Mouse (Mus musculus): Measurements from ENCODE around the gene Rap1gap2. TPM values are rescaled to one million over a fixed set of nuclear protein-coding genes. Genes with fewer than 3 reads are reported as not detected.

Rap1gap2 gene
- polyA plus RNA-seq, 1 experiment from 2014 or later = 5.5 TPM

DNA sequence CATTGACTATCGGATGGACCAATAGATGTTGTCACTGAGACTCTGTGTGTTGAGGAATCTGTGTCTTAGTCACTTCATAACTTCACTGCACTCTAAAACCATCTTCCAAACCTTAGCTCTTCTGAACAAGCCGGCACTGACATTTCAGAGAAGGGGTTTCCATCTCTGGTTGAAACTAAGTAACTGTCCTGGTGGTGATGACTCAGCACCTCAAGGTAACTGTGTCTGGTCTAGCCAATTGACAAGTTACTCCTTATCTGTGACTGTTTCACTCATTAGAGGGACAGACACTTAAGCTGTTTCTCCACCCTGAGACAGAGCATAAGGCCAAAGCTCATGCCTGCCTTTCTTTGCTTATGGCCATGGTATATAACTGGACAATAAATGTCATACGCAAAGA, 114.1 kb downstream of the Rap1gap2 start:
- Histone ChIP-seq H3K9ac (replicated peaks; ENCODE audit: low read length) (no peak overlapping the region), H3K27me3 (ENCODE audit: insufficient read depth, low read length) (no peaks in the 10 kb centered on the region), H3K27ac (ENCODE audit: low read length) (no peak overlapping the region), H3K4me3 (ENCODE audit: low read length) (no peak overlapping the region), H3K4me2 (replicated peaks; ENCODE audit: low read depth, low read length) (no peak overlapping the region), H3K4me1 (ENCODE audit: insufficient read depth, low read length) (peaks cover 22% of the 10 kb centered on the region), H3K36me3 (ENCODE audit: insufficient read depth, low read length) (no peaks in the 10 kb centered on the region), H3K9me3 (ENCODE audit: low read length) (no peaks in the 10 kb centered on the region)
- no peak for ATAC-seq (ENCODE audit: low FRiP score, low TSS enrichment)
- 93% methylated on average over 3 of the region's 3 CpGs for WGBS

DNA sequence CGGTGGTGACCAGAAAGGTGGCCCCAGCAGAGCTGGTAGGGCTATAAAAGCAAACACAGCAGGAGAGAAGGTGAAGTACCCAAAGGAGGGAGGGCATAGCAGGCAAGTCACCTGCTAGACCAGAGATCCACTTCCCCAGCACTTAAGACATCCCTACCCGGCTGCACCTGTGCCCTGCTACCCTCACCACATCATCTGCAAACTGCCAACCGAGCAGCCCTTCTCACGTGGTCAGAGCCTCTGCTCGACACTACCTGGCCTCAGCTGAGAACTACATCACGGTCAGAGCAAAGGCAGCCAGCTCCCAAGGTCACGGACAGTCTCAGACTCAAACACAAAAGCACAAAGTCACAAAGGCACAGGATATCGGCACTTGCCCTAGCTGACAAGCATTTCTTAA, 116.8 kb downstream of the Rap1gap2 start:
- no peak overlapping the region for H3K9ac ChIP-seq (replicated peaks; ENCODE audit: low read length)
- H3K9me3 ChIP-seq (ENCODE audit: low read length) = no peaks in the 10 kb centered on the region
- no peak overlapping the region; the same call in 1 of the 2 replicates for H3K27ac ChIP-seq (ENCODE audit: low read length)
- no peak overlapping the region for H3K4me3 ChIP-seq (ENCODE audit: low read length)
- no peaks in the 10 kb centered on the region for H3K36me3 ChIP-seq (ENCODE audit: insufficient read depth, low read length)
- no peaks in the 10 kb centered on the region for H3K27me3 ChIP-seq (ENCODE audit: insufficient read depth, low read length)
- WGBS = 59% methylated on average over 8 of the region's 8 CpGs
- H3K4me2 ChIP-seq (replicated peaks; ENCODE audit: low read depth, low read length) = no peak overlapping the region
- H3K4me1 ChIP-seq (ENCODE audit: insufficient read depth, low read length) = peaks cover 19% of the 10 kb centered on the region
- ATAC-seq (ENCODE audit: low FRiP score, low TSS enrichment) = no peak

DNA sequence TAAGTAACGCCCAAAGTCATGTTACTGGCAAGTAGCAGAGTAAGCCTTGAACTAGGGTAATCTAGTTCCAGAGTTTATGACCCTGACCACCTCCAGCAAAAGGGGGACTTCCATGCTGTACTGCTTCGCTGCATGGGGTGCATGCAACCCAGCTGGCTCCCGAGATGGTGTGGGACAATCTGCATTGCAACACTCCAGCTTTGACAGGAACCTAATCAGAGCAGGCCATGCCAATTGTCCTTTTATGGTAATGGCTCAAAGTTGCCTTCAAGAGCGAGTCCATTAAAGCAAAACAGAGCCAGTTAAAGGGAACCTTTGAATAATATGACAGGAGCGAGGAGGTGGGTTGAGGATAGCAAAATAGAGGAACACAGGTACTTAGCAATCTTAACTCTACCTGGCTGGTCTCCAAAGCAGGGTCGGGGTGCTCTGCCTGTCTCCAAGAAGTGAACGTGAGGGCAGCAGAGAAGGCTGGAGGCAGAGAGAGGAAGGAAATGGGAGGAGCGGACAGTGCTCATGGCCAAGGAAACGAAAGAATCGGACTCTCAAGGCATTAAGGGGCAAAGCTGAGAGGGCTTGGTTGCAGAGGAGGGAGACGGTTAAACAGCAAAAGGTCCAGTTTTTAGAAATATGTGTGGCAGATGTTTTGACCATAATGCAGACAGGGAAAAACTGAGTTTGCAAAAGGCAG, 117.4 kb downstream of the Rap1gap2 start:
- H3K9ac ChIP-seq (replicated peaks; ENCODE audit: low read length) = no peak overlapping the region
- no peaks in the 10 kb centered on the region for H3K27me3 ChIP-seq (ENCODE audit: insufficient read depth, low read length)
- peaks cover 25% of the 10 kb centered on the region for H3K4me1 ChIP-seq (ENCODE audit: insufficient read depth, low read length)
- H3K27ac ChIP-seq (ENCODE audit: low read length) = no peak overlapping the region; the same call in 1 of the 2 replicates
- 61% methylated on average over 11 of the region's 11 CpGs for WGBS
- no peak for ATAC-seq (ENCODE audit: low FRiP score, low TSS enrichment)
- no peaks in the 10 kb centered on the region for H3K9me3 ChIP-seq (ENCODE audit: low read length)
- H3K4me2 ChIP-seq (replicated peaks; ENCODE audit: low read depth, low read length) = no peak overlapping the region
- H3K36me3 ChIP-seq (ENCODE audit: insufficient read depth, low read length) = no peaks in the 10 kb centered on the region
- no peak overlapping the region for H3K4me3 ChIP-seq (ENCODE audit: low read length)

GRCm38 (mm10) chr11:74491130-74491529, 119.6 kb downstream of the Rap1gap2 start:
- WGBS = 92% methylated on average over 4 of the region's 4 CpGs
- ATAC-seq (ENCODE audit: low FRiP score, low TSS enrichment) = no peak
- no peaks in the 10 kb centered on the region for H3K27me3 ChIP-seq (ENCODE audit: insufficient read depth, low read length)

GRCm38 (mm10) chr11:74489239-74489638, 121.5 kb downstream of the Rap1gap2 start:
- Histone ChIP-seq H3K27ac (ENCODE audit: low read length) (peak overlapping the region; percentile 59), H3K9ac (replicated peaks; ENCODE audit: low read length) (no peak overlapping the region), H3K36me3 (ENCODE audit: insufficient read depth, low read length) (no peaks in the 10 kb centered on the region), H3K9me3 (ENCODE audit: low read length) (no peaks in the 10 kb centered on the region), H3K4me1 (ENCODE audit: insufficient read depth, low read length) (peaks cover 36% of the 10 kb centered on the region), H3K4me3 (ENCODE audit: low read length) (no peak overlapping the region), H3K27me3 (ENCODE audit: insufficient read depth, low read length) (no peaks in the 10 kb centered on the region), H3K4me2 (replicated peaks; ENCODE audit: low read depth, low read length) (no peak overlapping the region)
- 50% methylated on average over 5 of the region's 5 CpGs for WGBS
- peak; percentile 49 for ATAC-seq (ENCODE audit: low FRiP score, low TSS enrichment)

More at GRCm38 (mm10) chr11:74491130-74491529, 119.6 kb downstream of the Rap1gap2 start:
- no peak overlapping the region for H3K4me3 ChIP-seq (ENCODE audit: low read length)
- H3K4me2 ChIP-seq (replicated peaks; ENCODE audit: low read depth, low read length) = no peak overlapping the region
- no peak overlapping the region for H3K27ac ChIP-seq (ENCODE audit: low read length)
- peaks cover 36% of the 10 kb centered on the region for H3K4me1 ChIP-seq (ENCODE audit: insufficient read depth, low read length)
- no peaks in the 10 kb centered on the region for H3K9me3 ChIP-seq (ENCODE audit: low read length)
- no peak overlapping the region for H3K9ac ChIP-seq (replicated peaks; ENCODE audit: low read length)
- H3K36me3 ChIP-seq (ENCODE audit: insufficient read depth, low read length) = no peaks in the 10 kb centered on the region

- peak overlapping the region; percentile 59 for H3K27ac ChIP-seq (ENCODE audit: low read length)
- no peak overlapping the region for H3K9ac ChIP-seq (replicated peaks; ENCODE audit: low read length)
- H3K4me3 ChIP-seq (ENCODE audit: low read length) = no peak overlapping the region
- no peaks in the 10 kb centered on the region for H3K36me3 ChIP-seq (ENCODE audit: insufficient read depth, low read length)
- 26% methylated on average over 3 of the region's 3 CpGs for WGBS
- H3K4me1 ChIP-seq (ENCODE audit: insufficient read depth, low read length) = peaks cover 25% of the 10 kb centered on the region
- no peaks in the 10 kb centered on the region for H3K9me3 ChIP-seq (ENCODE audit: low read length)
- peak; percentile 28; the same call in 1 of the 2 replicates for ATAC-seq (ENCODE audit: low FRiP score, low TSS enrichment)
- no peak overlapping the region for H3K4me2 ChIP-seq (replicated peaks; ENCODE audit: low read depth, low read length)
- H3K27me3 ChIP-seq (ENCODE audit: insufficient read depth, low read length) = no peaks in the 10 kb centered on the region
These were observed 122.8 kb downstream of the Rap1gap2 start for GRCm38 (mm10) chr11:74487952-74488351.

- Histone ChIP-seq H3K9ac (replicated peaks; ENCODE audit: low read length) (no peak overlapping the region), H3K4me2 (replicated peaks; ENCODE audit: low read depth, low read length) (no peak overlapping the region), H3K36me3 (ENCODE audit: insufficient read depth, low read length) (no peaks in the 10 kb centered on the region), H3K27me3 (ENCODE audit: insufficient read depth, low read length) (no peaks in the 10 kb centered on the region), H3K9me3 (ENCODE audit: low read length) (no peaks in the 10 kb centered on the region), H3K4me1 (ENCODE audit: insufficient read depth, low read length) (peaks cover 24% of the 10 kb centered on the region), H3K4me3 (ENCODE audit: low read length) (no peak overlapping the region), H3K27ac (ENCODE audit: low read length) (no peak overlapping the region)
- no peak for ATAC-seq (ENCODE audit: low FRiP score, low TSS enrichment)
- WGBS = 84% methylated on average over 7 of the region's 7 CpGs
These were observed 125.1 kb downstream of the Rap1gap2 start for GRCm38 (mm10) chr11:74485435-74486217.

GRCm38 (mm10) chr11:74483871-74484270, 126.8 kb downstream of the Rap1gap2 start:
- Histone ChIP-seq H3K36me3 (ENCODE audit: insufficient read depth, low read length) (no peaks in the 10 kb centered on the region), H3K27ac (ENCODE audit: low read length) (no peak overlapping the region), H3K4me2 (replicated peaks; ENCODE audit: low read depth, low read length) (no peak overlapping the region), H3K9me3 (ENCODE audit: low read length) (no peaks in the 10 kb centered on the region), H3K4me3 (ENCODE audit: low read length) (no peak overlapping the region), H3K27me3 (ENCODE audit: insufficient read depth, low read length) (no peaks in the 10 kb centered on the region), H3K9ac (replicated peaks; ENCODE audit: low read length) (no peak overlapping the region), H3K4me1 (ENCODE audit: insufficient read depth, low read length) (peaks cover 16% of the 10 kb centered on the region)
- ATAC-seq (ENCODE audit: low FRiP score, low TSS enrichment) = no peak
- 68% methylated on average over 5 of the region's 5 CpGs for WGBS

GRCm38 (mm10) chr11:74483153-74483817, 127.4 kb downstream of the Rap1gap2 start:
- no peak overlapping the region for H3K27ac ChIP-seq (ENCODE audit: low read length)
- ATAC-seq (ENCODE audit: low FRiP score, low TSS enrichment) = no peak
- no peak overlapping the region for H3K4me3 ChIP-seq (ENCODE audit: low read length)
- no peak overlapping the region for H3K9ac ChIP-seq (replicated peaks; ENCODE audit: low read length)
- H3K4me2 ChIP-seq (replicated peaks; ENCODE audit: low read depth, low read length) = no peak overlapping the region
- peaks cover 11% of the 10 kb centered on the region for H3K4me1 ChIP-seq (ENCODE audit: insufficient read depth, low read length)
- H3K36me3 ChIP-seq (ENCODE audit: insufficient read depth, low read length) = no peaks in the 10 kb centered on the region
- no peaks in the 10 kb centered on the region for H3K27me3 ChIP-seq (ENCODE audit: insufficient read depth, low read length)
- H3K9me3 ChIP-seq (ENCODE audit: low read length) = no peaks in the 10 kb centered on the region
- 77% methylated on average over 6 of the region's 6 CpGs for WGBS
